Mouse (Mus musculus) heart, embryonic 12.5 days (tissue): ENCODE data around the gene Glis2. TPM values are rescaled to one million over a fixed set of nuclear protein-coding genes. Genes with fewer than 3 reads are reported as not detected.

Source experiments
- ATAC-seq: fragments of 200-750 bp; cut with Nextera tagmentation; 2 replicates; pipeline ENCODE4 v1.8.0; 2017; ENCODE audit warnings: moderate TSS enrichment, moderate library complexity; ENCODE audit not compliant: insufficient number of reproducible peaks, low FRiP score
- H3K27ac ChIP-seq: fragments of 300-500 bp; sonication (generic); 2 replicates; pipeline ENCODE4 v1.5.1; 2016; ENCODE audit warnings: mild to moderate bottlenecking, moderate library complexity; ENCODE audit not compliant: poor library complexity, severe bottlenecking
- H3K27me3 ChIP-seq: fragments of 300-500 bp; sonication (generic); replicated peaks from 2 replicates; pipeline ENCODE4 v1.6.1; 2016; ENCODE audit warnings: mild to moderate bottlenecking, moderate library complexity
- H3K36me3 ChIP-seq: fragments of 300-500 bp; sonication (generic); 2 replicates; pipeline ENCODE4 v1.6.1; 2016; ENCODE audit warnings: mild to moderate bottlenecking, moderate library complexity
- H3K4me1 ChIP-seq: fragments of 300-500 bp; sonication (generic); replicated peaks from 2 replicates; pipeline ENCODE4 v1.6.1; 2016; ENCODE audit warnings: mild to moderate bottlenecking
- H3K4me2 ChIP-seq: fragments of 300-500 bp; sonication (generic); 2 replicates; pipeline ENCODE4 v1.6.1; 2016; ENCODE audit warnings: mild to moderate bottlenecking, moderate library complexity
- H3K4me3 ChIP-seq: fragments of 300-500 bp; sonication (generic); 2 replicates; pipeline ENCODE4 v1.5.1; 2016; ENCODE audit warnings: mild to moderate bottlenecking
- H3K9ac ChIP-seq: fragments of 300-500 bp; sonication (generic); 2 replicates; pipeline ENCODE4 v1.6.1; 2016; ENCODE audit warnings: mild to moderate bottlenecking, moderate library complexity
- H3K9me3 ChIP-seq: fragments of 300-500 bp; sonication (generic); replicated peaks from 2 replicates; pipeline ENCODE4 v1.6.1; 2016; ENCODE audit warnings: mild to moderate bottlenecking, moderate library complexity
- WGBS: fragments of 180-500 bp; shearing (Covaris S2); methylation state at CpG from one replicate; pipeline ENCODE4 v1.1.7; 2016; 5-methylcytosine and 5-hydroxymethylcytosine counted together
- polyA plus RNA-seq: library from polyadenylated mRNA; unstranded; fragments of >200 nt; fragmentation: Nextera tagmentation; extraction: Ambion mirVana; gene quantifications from 2 replicates; pipeline ENCODE4 v1.2.1, GENCODE M21; 2016

Glis2 gene
- polyA plus RNA-seq, 1 experiment from 2014 or later = 24.9 TPM

DNA sequence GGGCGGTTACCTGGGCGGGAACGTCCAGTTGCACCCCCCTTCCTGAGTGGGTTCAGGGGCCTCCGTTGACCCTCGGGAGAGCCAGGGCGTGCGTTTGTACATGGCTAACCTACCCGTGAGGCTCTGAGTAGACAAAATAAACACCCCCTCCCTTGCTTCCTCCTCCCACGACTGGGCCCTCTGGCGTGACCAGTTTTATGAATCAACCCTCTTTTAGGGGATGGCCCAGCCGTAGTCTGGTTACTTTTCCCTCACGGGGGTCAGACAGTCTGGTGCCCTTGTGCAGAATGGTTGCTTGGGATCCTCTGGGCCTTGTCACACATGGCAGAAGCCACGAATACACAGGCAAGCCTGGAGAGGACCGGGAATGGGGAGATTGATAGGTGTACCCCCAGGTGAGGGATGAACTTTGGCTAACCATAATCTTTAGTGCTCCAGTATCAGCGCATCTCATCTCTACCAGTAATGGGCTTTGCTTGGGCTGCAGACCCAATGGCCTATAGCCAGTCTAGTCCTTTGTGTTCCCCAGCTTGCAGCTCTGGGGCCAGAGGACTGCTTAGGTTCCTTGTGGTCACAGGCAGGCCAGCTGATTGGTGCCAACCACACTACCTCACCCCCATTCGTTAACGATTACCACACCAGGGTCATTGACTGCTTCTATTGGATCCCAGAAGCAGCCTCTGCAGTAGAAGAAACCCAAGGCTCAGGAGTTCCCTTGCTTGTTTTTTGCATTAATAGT is 45.9 kb downstream of the Glis2 start:
- ATAC-seq = no peak; the same call in none of the 2 replicates
- H3K27ac ChIP-seq = peak overlapping the region; percentile 90
- no peaks in the 10 kb centered on the region for H3K27me3 ChIP-seq
- H3K36me3 ChIP-seq = no peaks in the 10 kb centered on the region
- peaks cover 70% of the 10 kb centered on the region for H3K4me1 ChIP-seq
- peak overlapping the region; percentile 89 for H3K9ac ChIP-seq
- peak overlapping the region; percentile 65 for H3K4me3 ChIP-seq
- H3K9me3 ChIP-seq = no peaks in the 10 kb centered on the region
- peak overlapping the region; percentile 89 for H3K4me2 ChIP-seq
- 7% methylated on average over 17 of the region's 17 CpGs for WGBS

DNA sequence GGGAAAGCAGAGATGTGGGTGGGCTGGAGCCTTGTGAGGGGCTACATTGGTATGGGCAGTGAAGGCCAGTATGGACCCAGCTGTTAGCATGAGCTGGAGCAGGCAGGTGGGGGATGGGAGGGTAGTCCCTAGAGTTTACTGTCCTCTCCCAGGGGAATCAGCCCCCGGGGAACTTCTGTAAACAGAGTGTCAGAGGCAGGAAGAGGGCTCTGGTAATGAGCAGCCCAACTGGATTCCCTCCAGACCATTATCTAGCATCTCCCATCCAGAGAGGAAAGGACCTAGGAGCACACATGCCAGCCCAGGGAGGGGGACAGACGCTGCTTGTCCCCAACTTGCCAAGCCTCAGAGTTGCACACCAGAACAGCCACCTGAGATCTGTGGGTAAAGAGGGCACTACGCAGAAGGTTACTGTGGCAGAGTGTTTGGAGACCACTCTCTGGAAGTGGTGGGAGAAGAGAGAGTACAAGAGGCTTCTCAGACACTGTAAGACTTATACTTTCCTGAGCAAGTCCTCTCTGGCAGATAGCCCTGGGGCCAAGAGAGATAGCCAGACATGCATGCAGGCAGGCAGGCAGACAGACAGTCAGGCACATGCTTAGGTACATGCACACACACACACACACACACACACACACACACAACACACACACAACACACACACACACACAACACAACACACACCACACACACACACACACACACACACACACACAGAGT is 46.8 kb downstream of the Glis2 start:
- H3K27ac ChIP-seq = peak overlapping the region; percentile 90
- H3K4me1 ChIP-seq = peaks cover 70% of the 10 kb centered on the region
- ATAC-seq = no peak
- H3K9me3 ChIP-seq = no peaks in the 10 kb centered on the region
- H3K9ac ChIP-seq = peak overlapping the region; percentile 89
- H3K4me2 ChIP-seq = peak overlapping the region; percentile 89
- no peaks in the 10 kb centered on the region for H3K27me3 ChIP-seq
- no peaks in the 10 kb centered on the region for H3K36me3 ChIP-seq
- peak overlapping the region; percentile 65 for H3K4me3 ChIP-seq
- 27% methylated on average over 3 of the region's 3 CpGs for WGBS

DNA sequence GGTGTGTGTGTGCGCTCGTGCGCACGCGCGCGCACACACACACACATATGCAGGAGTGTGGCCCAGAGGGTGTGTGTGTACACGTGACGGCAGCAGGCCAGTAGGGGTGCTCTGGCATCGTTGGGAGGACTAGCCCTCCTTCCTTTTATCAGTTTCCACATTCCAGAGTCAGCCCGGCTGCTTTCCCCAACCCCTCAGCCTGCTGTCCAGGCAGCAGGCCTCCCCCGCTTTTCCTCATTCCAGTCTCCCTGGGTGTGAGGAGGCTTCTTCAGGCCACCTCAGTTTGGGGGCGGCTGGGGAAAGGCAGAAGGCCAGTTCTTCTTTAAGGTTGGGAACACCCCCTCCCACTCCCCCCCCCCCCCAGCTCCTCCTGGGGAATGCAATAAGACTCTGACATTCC is 47.7 kb downstream of the Glis2 start:
- H3K9me3 ChIP-seq = no peaks in the 10 kb centered on the region
- H3K27ac ChIP-seq = peak overlapping the region; percentile 90
- peak overlapping the region; percentile 89 for H3K9ac ChIP-seq
- H3K36me3 ChIP-seq = no peaks in the 10 kb centered on the region
- 10% methylated on average over 13 of the region's 13 CpGs for WGBS
- ATAC-seq = peak; percentile 68
- H3K4me3 ChIP-seq = peak overlapping the region; percentile 65
- H3K27me3 ChIP-seq = no peaks in the 10 kb centered on the region
- peaks cover 78% of the 10 kb centered on the region for H3K4me1 ChIP-seq
- peak overlapping the region; percentile 89 for H3K4me2 ChIP-seq

GRCm38 (mm10) chr16:4642937-4643336 is 48.4 kb downstream of the Glis2 start:
- peak overlapping the region; percentile 89; the same call in 1 of the 2 replicates for H3K9ac ChIP-seq

GRCm38 (mm10) chr16:4643670-4644419 is 49.3 kb downstream of the Glis2 start:
- Histone ChIP-seq H3K36me3 (peaks cover 14% of the 10 kb centered on the region), H3K27me3 (no peaks in the 10 kb centered on the region), H3K9ac (peak overlapping the region; percentile 52; the same call in 1 of the 2 replicates), H3K9me3 (no peaks in the 10 kb centered on the region), H3K4me2 (peak overlapping the region; percentile 89), H3K27ac (peak overlapping the region; percentile 90), H3K4me3 (no peak overlapping the region), H3K4me1 (peaks cover 93% of the 10 kb centered on the region)
- 42% methylated on average over 11 of the region's 11 CpGs for WGBS
- no peak for ATAC-seq

More at GRCm38 (mm10) chr16:4642937-4643336, 48.4 kb downstream of the Glis2 start:
- ATAC-seq = no peak
- Histone ChIP-seq H3K4me1 (peaks cover 85% of the 10 kb centered on the region), H3K4me2 (peak overlapping the region; percentile 89), H3K27ac (peak overlapping the region; percentile 90), H3K27me3 (no peaks in the 10 kb centered on the region), H3K36me3 (peaks cover 5% of the 10 kb centered on the region; the same call in 1 of the 2 replicates), H3K9me3 (no peaks in the 10 kb centered on the region), H3K4me3 (peak overlapping the region; percentile 65; the same call in 1 of the 2 replicates)
- 78% methylated on average over 6 of the region's 6 CpGs for WGBS

DNA sequence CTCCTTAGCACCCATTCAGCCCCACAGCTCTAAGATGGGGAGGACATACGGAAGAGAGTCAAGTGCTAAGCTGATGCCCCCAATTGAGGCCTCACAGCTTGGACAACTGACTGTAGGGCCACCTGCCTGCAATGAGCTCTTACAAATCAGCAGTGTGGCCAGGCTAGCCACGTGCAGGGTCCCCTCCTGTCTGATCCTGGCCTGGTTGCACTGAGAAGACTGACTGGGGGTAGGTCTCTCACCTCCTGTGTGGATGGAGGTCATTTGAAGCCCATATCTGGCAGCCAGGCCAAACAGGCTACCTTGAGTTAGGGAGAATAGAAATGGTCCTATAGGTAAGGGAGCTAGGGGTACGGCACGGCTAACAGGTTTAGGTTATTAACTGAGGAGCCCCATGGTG is 51.4 kb downstream of the Glis2 start:
- H3K4me3 ChIP-seq = no peak overlapping the region
- H3K36me3 ChIP-seq = peaks cover 33% of the 10 kb centered on the region
- no peak for ATAC-seq
- H3K9ac ChIP-seq = no peak overlapping the region
- H3K9me3 ChIP-seq = no peaks in the 10 kb centered on the region
- H3K4me2 ChIP-seq = no peak overlapping the region
- WGBS = 71% methylated on average over 4 of the region's 4 CpGs
- 0 out of 2 replicates have a peak overlapping the region, but pooled peaks have one; percentile 3 for H3K27ac ChIP-seq
- H3K4me1 ChIP-seq = peaks cover 84% of the 10 kb centered on the region
- H3K27me3 ChIP-seq = no peaks in the 10 kb centered on the region

DNA sequence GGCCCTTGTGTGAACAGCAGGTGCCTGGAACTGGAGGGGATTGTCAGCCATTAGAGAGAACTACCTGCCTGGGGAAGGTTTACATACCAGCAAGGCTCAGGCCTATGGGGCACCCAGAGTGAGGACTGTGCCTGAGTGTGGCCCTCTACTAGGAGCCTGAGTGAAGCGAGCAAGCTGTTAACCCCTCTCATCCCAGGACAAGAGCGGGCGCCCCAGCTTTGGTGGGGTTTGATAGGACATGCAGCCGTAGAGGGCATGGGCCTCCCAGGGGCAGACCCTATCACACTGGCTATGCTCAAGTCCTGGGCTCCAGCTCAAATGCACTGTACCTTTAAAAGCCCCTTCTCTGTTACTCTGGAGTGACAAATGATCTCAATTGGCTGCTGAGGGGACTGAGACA is 52.3 kb downstream of the Glis2 start:
- Histone ChIP-seq H3K9me3 (no peaks in the 10 kb centered on the region), H3K36me3 (peaks cover 40% of the 10 kb centered on the region), H3K27me3 (no peaks in the 10 kb centered on the region), H3K9ac (peak overlapping the region; percentile 38; the same call in 1 of the 2 replicates), H3K4me3 (no peak overlapping the region), H3K4me1 (peaks cover 84% of the 10 kb centered on the region), H3K4me2 (peak overlapping the region; percentile 15), H3K27ac (peak overlapping the region; percentile 48; the same call in 1 of the 2 replicates)
- WGBS = 55% methylated on average over 4 of the region's 4 CpGs
- ATAC-seq = no peak

- Histone ChIP-seq H3K4me1 (peaks cover 84% of the 10 kb centered on the region), H3K9ac (peak overlapping the region; percentile 33; the same call in 1 of the 2 replicates), H3K4me2 (peak overlapping the region; percentile 15; the same call in 1 of the 2 replicates), H3K9me3 (no peaks in the 10 kb centered on the region), H3K36me3 (peaks cover 48% of the 10 kb centered on the region), H3K27me3 (no peaks in the 10 kb centered on the region), H3K4me3 (no peak overlapping the region), H3K27ac (peak overlapping the region; percentile 48)
- peak; percentile 43; the same call in 1 of the 2 replicates for ATAC-seq
- WGBS = 46% methylated on average over 13 of the region's 13 CpGs
These were observed 53.2 kb downstream of the Glis2 start for GRCm38 (mm10) chr16:4647651-4648141.

DNA sequence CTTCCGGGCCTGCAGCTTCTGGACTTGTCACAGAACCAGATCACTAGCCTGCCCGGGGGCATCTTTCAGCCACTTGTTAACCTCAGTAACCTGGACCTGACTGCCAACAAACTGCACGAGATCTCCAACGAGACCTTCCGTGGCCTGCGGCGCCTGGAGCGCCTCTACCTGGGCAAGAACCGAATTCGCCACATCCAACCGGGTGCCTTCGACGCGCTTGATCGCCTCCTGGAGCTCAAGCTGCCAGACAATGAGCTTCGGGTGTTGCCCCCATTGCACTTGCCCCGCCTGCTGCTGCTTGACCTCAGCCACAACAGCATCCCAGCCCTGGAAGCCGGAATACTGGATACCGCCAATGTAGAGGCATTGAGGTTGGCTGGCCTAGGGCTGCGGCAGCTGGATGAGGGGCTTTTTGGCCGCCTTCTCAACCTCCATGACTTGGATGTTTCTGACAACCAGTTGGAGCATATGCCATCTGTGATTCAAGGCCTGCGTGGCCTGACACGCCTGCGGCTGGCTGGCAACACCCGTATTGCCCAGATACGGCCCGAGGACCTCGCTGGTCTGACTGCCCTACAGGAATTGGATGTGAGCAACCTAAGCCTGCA is 54.0 kb downstream of the Glis2 start:
- Histone ChIP-seq H3K4me1 (peaks cover 84% of the 10 kb centered on the region), H3K9ac (no peak overlapping the region), H3K9me3 (no peaks in the 10 kb centered on the region), H3K36me3 (peaks cover 56% of the 10 kb centered on the region), H3K4me2 (no peak overlapping the region), H3K27ac (no peak overlapping the region), H3K27me3 (no peaks in the 10 kb centered on the region), H3K4me3 (no peak overlapping the region)
- ATAC-seq = no peak
- whole genome bisulfite sequencing = 89% methylated on average over 28 of the region's 28 CpGs

DNA sequence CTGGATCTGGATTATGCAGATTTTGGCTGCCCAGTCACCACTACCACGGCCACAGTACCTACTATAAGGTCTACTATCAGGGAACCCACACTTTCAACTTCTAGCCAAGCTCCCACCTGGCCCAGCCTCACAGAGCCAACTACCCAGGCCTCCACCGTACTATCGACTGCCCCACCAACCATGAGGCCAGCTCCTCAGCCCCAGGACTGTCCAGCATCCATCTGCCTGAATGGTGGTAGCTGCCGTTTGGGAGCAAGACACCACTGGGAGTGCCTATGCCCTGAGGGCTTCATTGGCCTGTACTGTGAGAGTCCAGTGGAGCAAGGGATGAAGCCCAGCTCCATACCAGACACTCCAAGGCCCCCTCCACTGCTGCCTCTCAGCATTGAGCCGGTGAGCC is 54.7 kb downstream of the Glis2 start:
- no peaks in the 10 kb centered on the region for H3K27me3 ChIP-seq
- WGBS = 84% methylated on average over 5 of the region's 5 CpGs

More for the DNA sequence above, 54.7 kb downstream of the Glis2 start:
- H3K9me3 ChIP-seq = no peaks in the 10 kb centered on the region
- H3K27ac ChIP-seq = no peak overlapping the region
- no peak for ATAC-seq
- H3K4me2 ChIP-seq = no peak overlapping the region
- peaks cover 62% of the 10 kb centered on the region for H3K36me3 ChIP-seq
- H3K9ac ChIP-seq = no peak overlapping the region
- H3K4me1 ChIP-seq = peaks cover 80% of the 10 kb centered on the region
- no peak overlapping the region for H3K4me3 ChIP-seq
